Mouse (Mus musculus) intestine, postnatal 0 days (tissue): ENCODE measurements at regions not wholly inside any gene's neighbourhood (a gene's known extent, or its start where the extent isn't known, plus 50 kb on each side); places are given as distances from the start of the nearest gene placed in this dataset.

Experiments used
- ATAC-seq: fragments of 200-750 bp; cut with Nextera tagmentation; 2 replicates; pipeline ENCODE4 v1.8.0; 2017; ENCODE audit warnings: mild to moderate bottlenecking, moderate TSS enrichment, moderate library complexity
- H3K27ac ChIP-seq: fragments of 300-500 bp; sonication (generic); 2 replicates; pipeline ENCODE4 v1.5.1; 2014; ENCODE audit warnings: mild to moderate bottlenecking, low read depth, low read length, moderate library complexity
- H3K27me3 ChIP-seq: fragments of 300-500 bp; sonication (generic); replicated peaks from 2 replicates; pipeline ENCODE4 v1.6.1; 2014; ENCODE audit warnings: low read length, mixed read lengths; ENCODE audit not compliant: control insufficient read depth, insufficient read depth
- H3K36me3 ChIP-seq: fragments of 300-500 bp; sonication (generic); 2 replicates; pipeline ENCODE4 v1.6.1; 2014; ENCODE audit warnings: mild to moderate bottlenecking, moderate library complexity; ENCODE audit not compliant: control insufficient read depth, insufficient read depth
- H3K4me1 ChIP-seq: fragments of 300-500 bp; sonication (generic); replicated peaks from 2 replicates; pipeline ENCODE4 v1.6.1; 2014; ENCODE audit warnings: antibody characterized with exemption, low read length, mixed read lengths; ENCODE audit not compliant: control insufficient read depth, insufficient read depth
- H3K4me2 ChIP-seq: fragments of 300-500 bp; sonication (generic); replicated peaks from 2 replicates; pipeline ENCODE4 v1.6.1; 2014; ENCODE audit warnings: low read depth, mild to moderate bottlenecking, moderate library complexity
- H3K4me3 ChIP-seq: fragments of 300-500 bp; sonication (generic); 2 replicates; pipeline ENCODE4 v1.5.1; 2014; ENCODE audit warnings: low read depth, low read length
- H3K9ac ChIP-seq: fragments of 300-500 bp; sonication (generic); 2 replicates; pipeline ENCODE4 v1.6.1; 2014; ENCODE audit warnings: mild to moderate bottlenecking, low read depth, low read length
- H3K9me3 ChIP-seq: fragments of 300-500 bp; sonication (generic); 2 replicates; pipeline ENCODE4 v1.6.1; 2016; ENCODE audit warnings: mixed run types; ENCODE audit not compliant: control insufficient read depth
- CTCF ChIP-seq: sonication (generic); IDR thresholded peaks from 2 replicates; pipeline ENCODE4 v1.5.1; 2016; ENCODE audit warnings: low read depth, mild to moderate bottlenecking, control low read depth, antibody characterized with exemption, moderate library complexity
- WGBS: fragments of 180-500 bp; shearing (Covaris S2); extraction: QIAGEN DNeasy Blood & Tissue Kit; methylation state at CpG from one replicate; pipeline ENCODE4 v1.1.7; 2014; 5-methylcytosine and 5-hydroxymethylcytosine counted together

- no peak for ATAC-seq
- no peak overlapping the region for H3K9ac ChIP-seq
- H3K27me3 ChIP-seq: peaks cover 9% of the 10 kb centered on the region; the same call in 1 of the 2 replicates
- H3K9me3 ChIP-seq: no peaks in the 10 kb centered on the region
- H3K4me1 ChIP-seq: no peaks in the 10 kb centered on the region
- H3K36me3 ChIP-seq: no peaks in the 10 kb centered on the region
- no peak for TF ChIP-seq CTCF
- no peak overlapping the region for H3K27ac ChIP-seq
- H3K4me2 ChIP-seq: peak overlapping the region; percentile 61
- peak overlapping the region; percentile 36 for H3K4me3 ChIP-seq
- WGBS: 2% methylated on average over 39 of the region's 39 CpGs
Observed at GRCm38 (mm10) chr12:106174070-106174980, 164.3 kb downstream of the Vrk1 start.

GRCm38 (mm10) chr12:106174981-106175700 is 165.1 kb downstream of the Vrk1 start:
- Histone ChIP-seq H3K4me1 (no peaks in the 10 kb centered on the region), H3K9me3 (no peaks in the 10 kb centered on the region), H3K9ac (no peak overlapping the region), H3K36me3 (no peaks in the 10 kb centered on the region), H3K27ac (no peak overlapping the region), H3K27me3 (peaks cover 9% of the 10 kb centered on the region; the same call in 1 of the 2 replicates), H3K4me2 (peak overlapping the region; percentile 61), H3K4me3 (peak overlapping the region; percentile 36)
- ATAC-seq: no peak
- no peak for TF ChIP-seq CTCF
- 6% methylated on average over 27 of the region's 27 CpGs for WGBS

- Histone ChIP-seq H3K36me3 (no peaks in the 10 kb centered on the region), H3K4me1 (no peaks in the 10 kb centered on the region), H3K9me3 (no peaks in the 10 kb centered on the region), H3K4me2 (no peak overlapping the region), H3K27me3 (peaks cover 9% of the 10 kb centered on the region; the same call in 1 of the 2 replicates), H3K27ac (no peak overlapping the region), H3K4me3 (no peak overlapping the region), H3K9ac (no peak overlapping the region)
- 55% methylated on average over 4 of the region's 4 CpGs for WGBS
- no peak for TF ChIP-seq CTCF
- ATAC-seq: no peak
Observed at GRCm38 (mm10) chr12:106177302-106177701, 167.3 kb downstream of the Vrk1 start.

- Histone ChIP-seq H3K4me2 (no peak overlapping the region), H3K4me1 (no peaks in the 10 kb centered on the region), H3K9me3 (no peaks in the 10 kb centered on the region), H3K4me3 (no peak overlapping the region), H3K36me3 (no peaks in the 10 kb centered on the region), H3K27ac (no peak overlapping the region), H3K27me3 (peaks cover 9% of the 10 kb centered on the region; the same call in 1 of the 2 replicates), H3K9ac (no peak overlapping the region)
- ATAC-seq: no peak
- 73% methylated on average over 3 of the region's 3 CpGs for WGBS
- TF ChIP-seq CTCF: no peak
Observed at GRCm38 (mm10) chr12:106177861-106178260, 167.8 kb downstream of the Vrk1 start.

GRCm38 (mm10) chr12:106178688-106179205 is 168.7 kb downstream of the Vrk1 start:
- 83% methylated on average over 11 of the region's 11 CpGs for WGBS
- no peak for ATAC-seq

GRCm38 (mm10) chr12:106182923-106183322 is 172.9 kb downstream of the Vrk1 start:
- no peak overlapping the region for H3K27ac ChIP-seq
- no peak for ATAC-seq
- no peak overlapping the region for H3K9ac ChIP-seq
- WGBS: 76% methylated on average over 7 of the region's 7 CpGs
- no peaks in the 10 kb centered on the region for H3K36me3 ChIP-seq
- H3K4me3 ChIP-seq: no peak overlapping the region
- H3K9me3 ChIP-seq: no peaks in the 10 kb centered on the region
- H3K4me1 ChIP-seq: no peaks in the 10 kb centered on the region
- no peak for TF ChIP-seq CTCF
- H3K4me2 ChIP-seq: no peak overlapping the region
- H3K27me3 ChIP-seq: no peaks in the 10 kb centered on the region

More at GRCm38 (mm10) chr12:106178688-106179205, 168.7 kb downstream of the Vrk1 start:
- Histone ChIP-seq H3K4me3 (no peak overlapping the region), H3K4me2 (no peak overlapping the region), H3K9me3 (no peaks in the 10 kb centered on the region), H3K27ac (no peak overlapping the region), H3K27me3 (peaks cover 5% of the 10 kb centered on the region; the same call in 1 of the 2 replicates), H3K36me3 (no peaks in the 10 kb centered on the region), H3K9ac (no peak overlapping the region), H3K4me1 (no peaks in the 10 kb centered on the region)
- no peak for TF ChIP-seq CTCF
